Mouse (Mus musculus) forebrain, embryonic 11.5 days (tissue): ENCODE results near the gene Gm17482. TPM values are rescaled to one million over a fixed set of nuclear protein-coding genes. Genes with fewer than 3 reads are reported as not detected.
"Not testable (repeated sequence)": the region's sequence is repeated elsewhere in the genome, so short reads cannot be mapped to it uniquely, and the experiment has no call there.

Experiments used
- ATAC-seq: fragments of 200-750 bp; cut with Nextera tagmentation; replicated peaks from 2 replicates; pipeline ENCODE4 v1.8.0; 2017; ENCODE audit warnings: moderate TSS enrichment; ENCODE audit not compliant: low FRiP score
- DNase-seq: peaks from one replicate; pipeline ENCODE4 v3.0.0-alpha.2; 2017; ENCODE audit warnings: low spot score
- H3K27ac ChIP-seq: fragments of 300-500 bp; sonication (generic); 2 replicates; pipeline ENCODE4 v1.5.1; 2014; ENCODE audit warnings: low read depth, low read length
- H3K27me3 ChIP-seq: fragments of 300-500 bp; sonication (generic); 2 replicates; pipeline ENCODE4 v1.6.1; 2014; ENCODE audit warnings: mild to moderate bottlenecking, low read length, mixed read lengths; ENCODE audit not compliant: control insufficient read depth, insufficient read depth
- H3K36me3 ChIP-seq: fragments of 300-500 bp; sonication (generic); 2 replicates; pipeline ENCODE4 v1.6.1; 2014; ENCODE audit warnings: mild to moderate bottlenecking, low read length, moderate library complexity, mixed read lengths; ENCODE audit not compliant: control insufficient read depth, insufficient read depth
- H3K4me1 ChIP-seq: fragments of 300-500 bp; sonication (generic); replicated peaks from 2 replicates; pipeline ENCODE4 v1.6.1; 2014; ENCODE audit warnings: low read length, mixed read lengths; ENCODE audit not compliant: control insufficient read depth, insufficient read depth
- H3K4me2 ChIP-seq: fragments of 300-500 bp; sonication (generic); 2 replicates; pipeline ENCODE4 v1.6.1; 2014; ENCODE audit warnings: low read depth, mild to moderate bottlenecking, low read length, moderate library complexity, mixed read lengths; ENCODE audit not compliant: severe bottlenecking
- H3K4me3 ChIP-seq: fragments of 300-500 bp; sonication (generic); 2 replicates; pipeline ENCODE4 v1.5.1; 2014; ENCODE audit warnings: low read depth, low read length
- H3K9ac ChIP-seq: fragments of 300-500 bp; sonication (generic); 2 replicates; pipeline ENCODE4 v1.6.1; 2014; ENCODE audit warnings: low read length
- H3K9me3 ChIP-seq: fragments of 300-500 bp; sonication (generic); 2 replicates; pipeline ENCODE4 v1.6.1; 2016; ENCODE audit warnings: low read length, mixed read lengths; ENCODE audit not compliant: control insufficient read depth
- WGBS: fragments of 180-500 bp; shearing (Covaris S2); extraction: QIAGEN DNeasy Blood & Tissue Kit; methylation state at CpG from one replicate; pipeline ENCODE4 v1.1.7; 2014; 5-methylcytosine and 5-hydroxymethylcytosine counted together
- polyA plus RNA-seq: library from polyadenylated mRNA; unstranded; fragments of >200 nt; fragmentation: Nextera tagmentation; extraction: Ambion mirVana; gene quantifications from 2 replicates; pipeline ENCODE4 v1.2.1, GENCODE M21; 2014

Gm17482 gene
- polyA plus RNA-seq, 1 experiment from 2014 or later: not detected

GRCm38 (mm10) chr6:115240431-115240830 is 13.3 kb downstream of the Gm17482 start:
- not testable (repeated sequence) for H3K27me3 ChIP-seq, H3K36me3 ChIP-seq, ATAC-seq, H3K4me3 ChIP-seq, H3K4me1 ChIP-seq, H3K4me2 ChIP-seq, H3K9ac ChIP-seq, H3K27ac ChIP-seq, H3K9me3 ChIP-seq, DNase-seq
- 55% methylated on average over 2 of the region's 2 CpGs for WGBS

- no peak overlapping the region for H3K9ac ChIP-seq
- DNase-seq: no peak
- no peak overlapping the region for H3K27ac ChIP-seq
- ATAC-seq: no peak
- H3K4me3 ChIP-seq: no peak overlapping the region
- no peaks in the 10 kb centered on the region for H3K27me3 ChIP-seq
- H3K9me3 ChIP-seq: no peaks in the 10 kb centered on the region
- H3K4me1 ChIP-seq: no peaks in the 10 kb centered on the region
- no peaks in the 10 kb centered on the region for H3K36me3 ChIP-seq
- no peak overlapping the region for H3K4me2 ChIP-seq
- WGBS: 78% methylated on average over 3 of the region's 3 CpGs
These were observed 14.1 kb downstream of the Gm17482 start for GRCm38 (mm10) chr6:115241131-115241699.

GRCm38 (mm10) chr6:115241939-115242338 is 14.8 kb downstream of the Gm17482 start:
- WGBS: 87% methylated on average over 3 of the region's 3 CpGs
- H3K9ac ChIP-seq: no peak overlapping the region
- no peak overlapping the region for H3K4me2 ChIP-seq
- H3K4me1 ChIP-seq: no peaks in the 10 kb centered on the region
- H3K36me3 ChIP-seq: no peaks in the 10 kb centered on the region
- H3K4me3 ChIP-seq: no peak overlapping the region
- no peaks in the 10 kb centered on the region for H3K9me3 ChIP-seq
- no peak overlapping the region for H3K27ac ChIP-seq
- H3K27me3 ChIP-seq: no peaks in the 10 kb centered on the region
- ATAC-seq (no peak), DNase-seq (no peak)

- WGBS: 78% methylated on average over 2 of the region's 2 CpGs
- Histone ChIP-seq H3K9me3 (no peaks in the 10 kb centered on the region), H3K36me3 (no peaks in the 10 kb centered on the region), H3K4me2 (no peak overlapping the region), H3K27me3 (no peaks in the 10 kb centered on the region), H3K4me1 (no peaks in the 10 kb centered on the region), H3K27ac (no peak overlapping the region), H3K4me3 (no peak overlapping the region), H3K9ac (no peak overlapping the region)
- ATAC-seq: no peak
- DNase-seq: no peak
These were observed 17.1 kb downstream of the Gm17482 start for GRCm38 (mm10) chr6:115244222-115244621.

- WGBS: 87% methylated on average over 3 of the region's 3 CpGs
- Histone ChIP-seq H3K4me2 (no peak overlapping the region), H3K4me1 (no peaks in the 10 kb centered on the region), H3K27ac (no peak overlapping the region), H3K4me3 (no peak overlapping the region), H3K36me3 (no peaks in the 10 kb centered on the region), H3K9me3 (no peaks in the 10 kb centered on the region), H3K9ac (no peak overlapping the region), H3K27me3 (no peaks in the 10 kb centered on the region)
- DNase-seq (no peak), ATAC-seq (no peak)
These were observed 18.4 kb downstream of the Gm17482 start for GRCm38 (mm10) chr6:115245500-115246058.

GRCm38 (mm10) chr6:115251531-115251985 is 24.4 kb downstream of the Gm17482 start:
- H3K4me2 ChIP-seq: 0 out of 2 replicates have a peak overlapping the region, but pooled peaks have one; percentile 5
- H3K27ac ChIP-seq: no peak overlapping the region
- H3K9me3 ChIP-seq: no peaks in the 10 kb centered on the region
- no peaks in the 10 kb centered on the region for H3K36me3 ChIP-seq
- H3K4me3 ChIP-seq: no peak overlapping the region
- no peak for ATAC-seq
- WGBS: 5% methylated on average over 13 of the region's 13 CpGs
- H3K9ac ChIP-seq: no peak overlapping the region
- H3K4me1 ChIP-seq: peaks cover 4% of the 10 kb centered on the region; the same call in 1 of the 2 replicates
- peaks cover 2% of the 10 kb centered on the region; the same call in 1 of the 2 replicates for H3K27me3 ChIP-seq
- no peak for DNase-seq

GRCm38 (mm10) chr6:115252099-115252873 is 25.1 kb downstream of the Gm17482 start, which contains the start of gene Timp4:
TSS of gene Timp4 (minus strand) at chr6:115252205.
- H3K27ac ChIP-seq: no peak within 1 kb of the TSS
- 19% methylated on average over 8 of the region's 10 CpGs for WGBS
- DNase-seq (no peak), ATAC-seq (no peak)
- H3K4me3 ChIP-seq: no peak within 1 kb of the TSS
- peaks cover 4% of the 10 kb centered on the region; the same call in 1 of the 2 replicates for H3K4me1 ChIP-seq
- H3K27me3 ChIP-seq: peaks cover 2% of the 10 kb centered on the region; the same call in 1 of the 2 replicates
- no peaks in the 10 kb centered on the region for H3K36me3 ChIP-seq
- H3K9ac ChIP-seq: no peak within 1 kb of the TSS
- no peaks in the 10 kb centered on the region for H3K9me3 ChIP-seq
- 0 out of 2 replicates have a peak within 1 kb of the TSS, but pooled peaks have one; percentile 5 for H3K4me2 ChIP-seq

- H3K9ac ChIP-seq: no peak overlapping the region
- no peak overlapping the region for H3K4me3 ChIP-seq
- H3K4me1 ChIP-seq: peaks cover 4% of the 10 kb centered on the region; the same call in 1 of the 2 replicates
- no peaks in the 10 kb centered on the region for H3K9me3 ChIP-seq
- DNase-seq (no peak), ATAC-seq (no peak)
- no peak overlapping the region for H3K4me2 ChIP-seq
- 89% methylated on average over 3 of the region's 3 CpGs for WGBS
- no peaks in the 10 kb centered on the region for H3K36me3 ChIP-seq
- peaks cover 2% of the 10 kb centered on the region; the same call in 1 of the 2 replicates for H3K27me3 ChIP-seq
- no peak overlapping the region for H3K27ac ChIP-seq
These were observed 28.0 kb downstream of the Gm17482 start for GRCm38 (mm10) chr6:115255171-115255570.
